Comparison of ENCODE assay signal across 12 mouse cellular contexts in genomic region chr12:82306035-82306434, GRCm38 (mm10).
"Had no signal": no experiment of that assay in that cellular context is flagged by ENCODE, and none has a peak within 500 bp of the region (broad histone marks: within the 10 kb centered on the region; RNA-seq: fewer than 3 reads in every experiment).

No protein-coding gene starts in this region.

- H3K4me3 ChIP-seq: layer of hippocampus, adult 2 months; limb, embryonic 10.5 days; limb, embryonic 13.5 days; liver, embryonic 12.5 days; liver, embryonic 15.5 days; midbrain, embryonic 13.5 days had no signal

- DNase-seq: kidney, adult 2 months; layer of hippocampus, adult 9-11 months; liver; thymus, adult 18-20 months; thymus, postnatal 36 days had no signal

- H3K4me1 ChIP-seq: limb, embryonic 13.5 days; liver, embryonic 12.5 days; liver, embryonic 15.5 days had no signal

- H3K27ac ChIP-seq: kidney, postnatal 0 days; layer of hippocampus, adult 2 months; limb, embryonic 10.5 days; limb, embryonic 13.5 days; liver, embryonic 12.5 days; liver, embryonic 15.5 days; midbrain, embryonic 13.5 days had no signal

- H3K36me3 ChIP-seq: limb, embryonic 10.5 days; limb, embryonic 13.5 days; liver, embryonic 12.5 days; liver, embryonic 15.5 days; midbrain, embryonic 13.5 days had no signal

- H3K9me3 ChIP-seq: limb, embryonic 10.5 days; limb, embryonic 13.5 days; liver, embryonic 12.5 days; liver, embryonic 15.5 days; midbrain, embryonic 13.5 days had no signal

- H3K9ac ChIP-seq: limb, embryonic 13.5 days; liver, embryonic 12.5 days; liver, embryonic 15.5 days; midbrain, embryonic 13.5 days had no signal

- H3K27me3 ChIP-seq: limb, embryonic 13.5 days; liver, embryonic 12.5 days; liver, embryonic 15.5 days; midbrain, embryonic 13.5 days had no signal

- ATAC-seq: liver, embryonic 12.5 days; midbrain, embryonic 13.5 days had no signal

- H3K4me2 ChIP-seq: limb, embryonic 13.5 days; liver, embryonic 12.5 days; liver, embryonic 15.5 days; midbrain, embryonic 13.5 days had no signal
